Mouse (Mus musculus): Measurements from ENCODE around the gene Mttp. TPM values are rescaled to one million over a fixed set of nuclear protein-coding genes. Genes with fewer than 3 reads are reported as not detected.

Gene Mttp
- polyA plus RNA-seq, 1 experiment = 0.47 TPM

GRCm38 (mm10) chr3:138095301-138095700 lies 49.5 kb downstream of the Mttp start:
- H3K27me3 ChIP-seq (ENCODE audit: control insufficient read depth, insufficient read depth, low read length) = no peaks in the 10 kb centered on the region
- no peaks in the 10 kb centered on the region for H3K4me1 ChIP-seq (ENCODE audit: control insufficient read depth, insufficient read depth, insufficient read length)
- no peak overlapping the region for H3K27ac ChIP-seq (ENCODE audit: insufficient read depth, low read length)
- no peaks in the 10 kb centered on the region for H3K36me3 ChIP-seq (ENCODE audit: control insufficient read depth, insufficient read depth, low read length)
- 87% methylated on average over 3 of the region's 3 CpGs for WGBS
- TF ChIP-seq CTCF (IDR thresholded peaks at IDR 0.05; ENCODE audit: extremely low read depth, insufficient read depth, insufficient read length, insufficient replicate concordance) (no peak), POLR2A (IDR thresholded peaks at IDR 0.05; ENCODE audit: low read depth, low read length) (no peak)
- DNase-seq (ENCODE audit: low read depth in 1 of 2, low spot score in 2 of 2) = no peak
- H3K4me3 ChIP-seq (ENCODE audit: extremely low read depth, insufficient read depth, insufficient read length) = no peak overlapping the region

- H3K27me3 ChIP-seq (ENCODE audit: control insufficient read depth, insufficient read depth, low read length) = no peaks in the 10 kb centered on the region
- H3K4me3 ChIP-seq (ENCODE audit: extremely low read depth, insufficient read depth, insufficient read length) = no peak overlapping the region
- H3K27ac ChIP-seq (ENCODE audit: insufficient read depth, low read length) = no peak overlapping the region
- no peaks in the 10 kb centered on the region for H3K36me3 ChIP-seq (ENCODE audit: control insufficient read depth, insufficient read depth, low read length)
- TF ChIP-seq CTCF (IDR thresholded peaks at IDR 0.05; ENCODE audit: extremely low read depth, insufficient read depth, insufficient read length, insufficient replicate concordance) = no peak
- no peak for TF ChIP-seq POLR2A (IDR thresholded peaks at IDR 0.05; ENCODE audit: low read depth, low read length)
- H3K4me1 ChIP-seq (ENCODE audit: control insufficient read depth, insufficient read depth, insufficient read length) = no peaks in the 10 kb centered on the region
- no peak for DNase-seq (ENCODE audit: low read depth in 1 of 2, low spot score in 2 of 2)
- WGBS = 94% methylated on average over 4 of the region's 4 CpGs
Observed at GRCm38 (mm10) chr3:138083896-138084295, 60.9 kb downstream of the Mttp start.

DNA sequence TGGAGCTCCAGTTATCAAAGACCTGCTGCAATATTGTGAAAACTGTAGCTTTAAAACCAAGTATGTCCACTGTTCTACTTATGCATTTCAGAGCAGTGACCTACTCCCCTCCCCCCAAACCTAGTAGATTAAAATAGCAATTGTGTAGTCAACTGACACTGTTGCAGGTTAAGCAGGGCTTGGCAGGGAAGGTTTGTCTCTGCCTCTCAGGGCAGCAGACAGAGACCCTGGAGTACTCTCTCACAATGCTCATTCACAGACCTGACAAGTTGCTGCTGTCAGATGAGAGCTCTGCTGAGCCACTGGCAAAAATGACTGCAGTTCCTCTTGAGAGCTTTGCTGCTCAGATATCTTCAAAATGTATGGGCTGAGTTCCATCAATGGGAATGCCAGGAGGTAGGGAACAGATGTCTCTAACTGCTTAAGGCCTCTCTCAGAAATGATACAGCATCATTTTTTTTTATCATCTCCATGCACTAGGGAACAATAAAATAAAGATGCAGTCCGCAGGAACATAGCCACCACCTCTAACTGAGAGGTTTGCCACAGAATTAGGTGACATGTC lies 61.6 kb downstream of the Mttp start:
- no peaks in the 10 kb centered on the region for H3K4me1 ChIP-seq (ENCODE audit: control insufficient read depth, insufficient read depth, insufficient read length)
- 93% methylated on average over 1 of the region's 1 CpGs for whole genome bisulfite sequencing
- TF ChIP-seq POLR2A (IDR thresholded peaks at IDR 0.05; ENCODE audit: low read depth, low read length) = no peak
- no peak for TF ChIP-seq CTCF (IDR thresholded peaks at IDR 0.05; ENCODE audit: extremely low read depth, insufficient read depth, insufficient read length, insufficient replicate concordance)
- H3K36me3 ChIP-seq (ENCODE audit: control insufficient read depth, insufficient read depth, low read length) = no peaks in the 10 kb centered on the region
- no peak overlapping the region for H3K4me3 ChIP-seq (ENCODE audit: extremely low read depth, insufficient read depth, insufficient read length)
- no peak overlapping the region for H3K27ac ChIP-seq (ENCODE audit: insufficient read depth, low read length)
- no peaks in the 10 kb centered on the region for H3K27me3 ChIP-seq (ENCODE audit: control insufficient read depth, insufficient read depth, low read length)
- no peak for DNase-seq (ENCODE audit: low read depth in 1 of 2, low spot score in 2 of 2)

- Histone ChIP-seq H3K4me1 (ENCODE audit: control insufficient read depth, insufficient read depth, insufficient read length) (no peaks in the 10 kb centered on the region), H3K36me3 (ENCODE audit: control insufficient read depth, insufficient read depth, low read length) (no peaks in the 10 kb centered on the region), H3K27ac (ENCODE audit: insufficient read depth, low read length) (no peak overlapping the region), H3K4me3 (ENCODE audit: extremely low read depth, insufficient read depth, insufficient read length) (no peak overlapping the region), H3K27me3 (ENCODE audit: control insufficient read depth, insufficient read depth, low read length) (no peaks in the 10 kb centered on the region)
- TF ChIP-seq POLR2A (IDR thresholded peaks at IDR 0.05; ENCODE audit: low read depth, low read length) (no peak), CTCF (IDR thresholded peaks at IDR 0.05; ENCODE audit: extremely low read depth, insufficient read depth, insufficient read length, insufficient replicate concordance) (no peak)
- DNase-seq (ENCODE audit: low read depth in 1 of 2, low spot score in 2 of 2) = no peak
- WGBS = 91% methylated on average over 1 of the region's 1 CpGs
Observed at GRCm38 (mm10) chr3:138078701-138079100, 66.1 kb downstream of the Mttp start.

- DNase-seq (ENCODE audit: low read depth in 1 of 2, low spot score in 2 of 2) = no peak
- Histone ChIP-seq H3K4me3 (ENCODE audit: extremely low read depth, insufficient read depth, insufficient read length) (no peak overlapping the region), H3K27ac (ENCODE audit: insufficient read depth, low read length) (no peak overlapping the region), H3K4me1 (ENCODE audit: control insufficient read depth, insufficient read depth, insufficient read length) (no peaks in the 10 kb centered on the region), H3K27me3 (ENCODE audit: control insufficient read depth, insufficient read depth, low read length) (no peaks in the 10 kb centered on the region), H3K36me3 (ENCODE audit: control insufficient read depth, insufficient read depth, low read length) (no peaks in the 10 kb centered on the region)
- 83% methylated on average over 11 of the region's 11 CpGs for WGBS
- TF ChIP-seq CTCF (IDR thresholded peaks at IDR 0.05; ENCODE audit: extremely low read depth, insufficient read depth, insufficient read length, insufficient replicate concordance) (no peak), POLR2A (IDR thresholded peaks at IDR 0.05; ENCODE audit: low read depth, low read length) (no peak)
Observed at GRCm38 (mm10) chr3:138077476-138078340, 67.1 kb downstream of the Mttp start.

GRCm38 (mm10) chr3:138075209-138075608 lies 69.6 kb downstream of the Mttp start:
- no peaks in the 10 kb centered on the region for H3K36me3 ChIP-seq (ENCODE audit: control insufficient read depth, insufficient read depth, low read length)
- H3K4me1 ChIP-seq (ENCODE audit: control insufficient read depth, insufficient read depth, insufficient read length) = no peaks in the 10 kb centered on the region
- no peak for TF ChIP-seq POLR2A (IDR thresholded peaks at IDR 0.05; ENCODE audit: low read depth, low read length)
- TF ChIP-seq CTCF (IDR thresholded peaks at IDR 0.05; ENCODE audit: extremely low read depth, insufficient read depth, insufficient read length, insufficient replicate concordance) = no peak
- no peak for DNase-seq (ENCODE audit: low read depth in 1 of 2, low spot score in 2 of 2)
- no peaks in the 10 kb centered on the region for H3K27me3 ChIP-seq (ENCODE audit: control insufficient read depth, insufficient read depth, low read length)
- no peak overlapping the region for H3K27ac ChIP-seq (ENCODE audit: insufficient read depth, low read length)
- no peak overlapping the region for H3K4me3 ChIP-seq (ENCODE audit: extremely low read depth, insufficient read depth, insufficient read length)
- WGBS = 85% methylated on average over 8 of the region's 8 CpGs

- WGBS = 93% methylated on average over 1 of the region's 1 CpGs
- Histone ChIP-seq H3K4me3 (ENCODE audit: extremely low read depth, insufficient read depth, insufficient read length) (no peak overlapping the region), H3K4me1 (ENCODE audit: control insufficient read depth, insufficient read depth, insufficient read length) (no peaks in the 10 kb centered on the region), H3K27me3 (ENCODE audit: control insufficient read depth, insufficient read depth, low read length) (no peaks in the 10 kb centered on the region), H3K27ac (ENCODE audit: insufficient read depth, low read length) (no peak overlapping the region), H3K36me3 (ENCODE audit: control insufficient read depth, insufficient read depth, low read length) (no peaks in the 10 kb centered on the region)
- TF ChIP-seq CTCF (IDR thresholded peaks at IDR 0.05; ENCODE audit: extremely low read depth, insufficient read depth, insufficient read length, insufficient replicate concordance) = no peak
- no peak for TF ChIP-seq POLR2A (IDR thresholded peaks at IDR 0.05; ENCODE audit: low read depth, low read length)
- no peak for DNase-seq (ENCODE audit: low read depth in 1 of 2, low spot score in 2 of 2)
Observed at GRCm38 (mm10) chr3:138074214-138074613, 70.6 kb downstream of the Mttp start.
